Mouse (Mus musculus) lung, embryonic 15.5 days (tissue): ENCODE data around the gene Olfr177. TPM values are rescaled to one million over a fixed set of nuclear protein-coding genes. Genes with fewer than 3 reads are reported as not detected.

Experiments used
- ATAC-seq: fragments of 200-750 bp; cut with Nextera tagmentation; 2 replicates; pipeline ENCODE4 v1.8.0; 2017; ENCODE audit warnings: moderate number of reproducible peaks, borderline replicate concordance; ENCODE audit not compliant: low FRiP score, low TSS enrichment; ENCODE audit errors: extremely low read depth
- H3K27ac ChIP-seq: fragments of 300-500 bp; sonication (generic); 2 replicates; pipeline ENCODE4 v1.5.1; 2015; ENCODE audit warnings: moderate library complexity, mild to moderate bottlenecking, inconsistent platforms
- H3K27me3 ChIP-seq: fragments of 300-500 bp; sonication (generic); 2 replicates; pipeline ENCODE4 v1.6.1; 2015; ENCODE audit warnings: inconsistent platforms
- H3K36me3 ChIP-seq: fragments of 300-500 bp; sonication (generic); 2 replicates; pipeline ENCODE4 v1.6.1; 2015; ENCODE audit warnings: inconsistent platforms
- H3K4me1 ChIP-seq: fragments of 300-500 bp; sonication (generic); 2 replicates; pipeline ENCODE4 v1.6.1; 2015; ENCODE audit warnings: inconsistent platforms
- H3K4me2 ChIP-seq: fragments of 300-500 bp; sonication (generic); 2 replicates; pipeline ENCODE4 v1.6.1; 2015; ENCODE audit warnings: inconsistent platforms, mild to moderate bottlenecking, moderate library complexity
- H3K4me3 ChIP-seq: fragments of 300-500 bp; sonication (generic); 2 replicates; pipeline ENCODE4 v1.5.1; 2015; ENCODE audit warnings: mild to moderate bottlenecking, inconsistent platforms
- H3K9ac ChIP-seq: fragments of 300-500 bp; sonication (generic); 2 replicates; pipeline ENCODE4 v1.6.1; 2015; ENCODE audit warnings: inconsistent platforms
- H3K9me3 ChIP-seq: fragments of 300-500 bp; sonication (generic); 2 replicates; pipeline ENCODE4 v1.6.1; 2016; ENCODE audit warnings: inconsistent platforms
- WGBS: fragments of 180-500 bp; shearing (Covaris S2); methylation state at CpG from one replicate; pipeline ENCODE4 v1.1.7; 2015; 5-methylcytosine and 5-hydroxymethylcytosine counted together
- polyA plus RNA-seq: library from polyadenylated mRNA; unstranded; fragments of >200 nt; fragmentation: Nextera tagmentation; extraction: Ambion mirVana; gene quantifications from 2 replicates; pipeline ENCODE4 v1.2.1, GENCODE M21; 2015

The Olfr177 gene
- polyA plus RNA-seq, result not detected in 2 replicates

- WGBS, result 30% methylated on average over 1 of the region's 1 CpGs
- Histone ChIP-seq H3K4me2 (no peak within 1 kb of the TSS), H3K36me3 (no peaks in the 10 kb centered on the region), H3K4me3 (no peak within 1 kb of the TSS), H3K27me3 (no peaks in the 10 kb centered on the region), H3K4me1 (no peaks in the 10 kb centered on the region), H3K9ac (no peak within 1 kb of the TSS), H3K9me3 (no peaks in the 10 kb centered on the region), H3K27ac (no peak within 1 kb of the TSS)
- no peak for ATAC-seq
Measured at GRCm38 (mm10) chr16:58874668-58875067, at the start of gene Olfr177. Gene Olfr177 (minus strand): TSS chr16:58874768.

DNA sequence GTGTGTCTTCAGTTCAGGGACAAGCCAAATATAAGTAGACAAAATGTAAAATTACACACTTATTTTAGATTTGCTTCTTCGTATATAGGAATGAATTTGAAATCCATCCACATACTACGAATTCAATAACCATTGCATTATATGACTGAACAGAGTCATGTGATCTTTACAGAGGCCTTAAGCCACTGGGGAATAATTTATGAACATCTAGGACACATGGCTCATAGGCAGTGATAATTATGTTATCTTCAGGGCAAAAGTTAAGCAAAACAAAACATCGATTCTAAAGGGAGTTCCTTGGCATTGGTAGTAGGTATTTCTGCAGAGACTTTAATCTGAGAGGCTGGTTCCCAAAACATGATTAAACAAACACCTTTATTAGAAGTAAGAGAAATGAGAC lies 17.4 kb upstream of the Olfr177 start, which contains the start of gene Olfr178:
TSS of gene Olfr178 (minus strand) at position 101 of the 400 bp plus-strand sequence.
- 82% methylated on average over 3 of the region's 3 CpGs for WGBS
- no peak within 1 kb of the TSS for H3K9ac ChIP-seq
- no peak within 1 kb of the TSS for H3K27ac ChIP-seq
- no peak for ATAC-seq
- no peaks in the 10 kb centered on the region for H3K9me3 ChIP-seq
- no peak within 1 kb of the TSS for H3K4me2 ChIP-seq
- no peaks in the 10 kb centered on the region for H3K36me3 ChIP-seq
- H3K4me3 ChIP-seq, result no peak within 1 kb of the TSS
- H3K27me3 ChIP-seq, result no peaks in the 10 kb centered on the region
- H3K4me1 ChIP-seq, result no peaks in the 10 kb centered on the region

GRCm38 (mm10) chr16:58884416-58884815 lies 9.8 kb upstream of the Olfr177 start:
- H3K9ac ChIP-seq, result no peak overlapping the region
- no peak for ATAC-seq
- H3K4me3 ChIP-seq, result no peak overlapping the region
- H3K27ac ChIP-seq, result no peak overlapping the region
- H3K4me2 ChIP-seq, result no peak overlapping the region
- no peaks in the 10 kb centered on the region for H3K9me3 ChIP-seq
- H3K36me3 ChIP-seq, result no peaks in the 10 kb centered on the region
- H3K4me1 ChIP-seq, result no peaks in the 10 kb centered on the region
- no peaks in the 10 kb centered on the region for H3K27me3 ChIP-seq
- 93% methylated on average over 2 of the region's 2 CpGs for WGBS

DNA sequence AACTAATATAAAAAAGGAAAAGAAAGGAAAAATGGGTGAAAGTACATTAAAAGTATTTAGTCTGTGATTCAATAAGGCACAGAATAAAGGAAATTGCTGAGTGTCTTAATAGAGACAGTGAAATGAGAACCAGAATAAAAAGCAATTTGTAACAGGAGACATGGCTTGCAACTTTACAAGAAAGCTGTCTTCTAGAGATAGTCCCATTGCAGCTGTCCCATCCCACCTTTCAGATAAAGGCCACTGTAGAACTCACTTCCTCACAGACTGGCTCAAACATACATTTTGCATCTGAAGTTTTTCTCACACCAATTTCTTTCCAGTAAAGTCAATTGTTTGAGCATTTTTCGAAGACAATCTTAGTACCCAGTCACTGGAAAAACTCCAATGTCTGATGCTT lies 13.1 kb downstream of the Olfr177 start:
- WGBS, result 66% methylated on average over 1 of the region's 1 CpGs
- H3K4me2 ChIP-seq, result no peak overlapping the region
- no peak overlapping the region for H3K9ac ChIP-seq
- H3K27me3 ChIP-seq, result no peaks in the 10 kb centered on the region
- H3K36me3 ChIP-seq, result no peaks in the 10 kb centered on the region
- no peak overlapping the region for H3K27ac ChIP-seq
- no peak overlapping the region for H3K4me3 ChIP-seq
- H3K4me1 ChIP-seq, result no peaks in the 10 kb centered on the region
- no peak for ATAC-seq
- no peaks in the 10 kb centered on the region for H3K9me3 ChIP-seq

- H3K4me2 ChIP-seq, result no peak overlapping the region
- no peak overlapping the region for H3K4me3 ChIP-seq
- no peaks in the 10 kb centered on the region for H3K27me3 ChIP-seq
- H3K9ac ChIP-seq, result no peak overlapping the region
- WGBS, result 86% methylated on average over 2 of the region's 2 CpGs
- H3K9me3 ChIP-seq, result no peaks in the 10 kb centered on the region
- no peaks in the 10 kb centered on the region for H3K4me1 ChIP-seq
- ATAC-seq, result no peak
- H3K36me3 ChIP-seq, result no peaks in the 10 kb centered on the region
- H3K27ac ChIP-seq, result no peak overlapping the region
Measured at GRCm38 (mm10) chr16:58860032-58860737, 14.4 kb downstream of the Olfr177 start.

DNA sequence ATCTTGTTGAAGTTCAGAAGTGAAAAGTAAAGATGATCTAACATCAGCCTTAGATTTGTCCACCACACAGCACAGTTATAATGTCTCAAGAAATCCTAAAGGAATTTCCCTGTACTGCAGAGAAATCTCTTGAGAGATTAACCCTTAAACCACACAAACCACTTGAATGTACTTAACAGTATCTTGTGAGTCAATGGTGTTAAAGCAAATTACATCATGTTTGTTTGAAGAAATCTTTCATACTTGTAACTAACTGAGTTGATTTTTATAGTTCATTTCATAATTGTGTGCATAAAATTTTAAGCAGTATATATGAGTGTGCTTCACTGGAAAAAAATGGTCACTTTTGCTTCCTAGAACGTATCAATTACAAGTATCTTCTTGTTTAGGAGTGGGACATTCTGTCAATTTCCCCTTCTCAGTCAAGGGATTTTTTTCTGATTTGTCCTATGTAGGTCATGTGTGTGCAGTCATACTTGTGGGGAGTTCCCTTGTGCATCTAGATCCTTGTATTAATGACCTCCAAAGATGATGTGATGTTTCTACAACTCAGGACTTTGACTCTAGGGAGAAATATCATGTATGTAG lies 47.7 kb downstream of the Olfr177 start, which contains the start of gene Olfr175-ps1:
TSS of gene Olfr175-ps1 (minus strand) at position 51 of the 588 bp plus-strand sequence.
- no peaks in the 10 kb centered on the region for H3K27me3 ChIP-seq
- no peaks in the 10 kb centered on the region for H3K36me3 ChIP-seq
- H3K4me1 ChIP-seq, result no peaks in the 10 kb centered on the region
- no peak within 1 kb of the TSS for H3K9ac ChIP-seq
- H3K4me3 ChIP-seq, result no peak within 1 kb of the TSS
- H3K4me2 ChIP-seq, result no peak within 1 kb of the TSS
- ATAC-seq, result no peak
- no peak within 1 kb of the TSS for H3K27ac ChIP-seq
- WGBS, result 51% methylated on average over 1 of the region's 1 CpGs
- H3K9me3 ChIP-seq, result no peaks in the 10 kb centered on the region

Other genes starting within 250 kb of the Olfr177 start
- gene E330017A01Rik, start 236.0 kb downstream of the Olfr177 start, polyA plus RNA-seq, result not detected in 2 replicates
- 24.9 and 26.8 TPM in 2 replicates for gene Cpox, start 204.5 kb downstream of the Olfr177 start, polyA plus RNA-seq
- 0.24 TPM in 1 of 2 replicates, not detected in the other for gene Gpr15, start 155.7 kb downstream of the Olfr177 start, polyA plus RNA-seq
- 110 and 111 TPM in 2 replicates for gene Cldnd1, start 146.9 kb downstream of the Olfr177 start, polyA plus RNA-seq
- gene Olfr172, start 111.6 kb downstream of the Olfr177 start, polyA plus RNA-seq, result not detected in 2 replicates
- not detected in 2 replicates for gene Olfr173, start 74.5 kb downstream of the Olfr177 start, polyA plus RNA-seq
- not detected in 2 replicates for gene Olfr175-ps1, start 48.0 kb downstream of the Olfr177 start, polyA plus RNA-seq
- not detected in 2 replicates for gene Olfr178, start 17.3 kb upstream of the Olfr177 start, polyA plus RNA-seq
- gene Olfr181, start 54.0 kb upstream of the Olfr177 start, polyA plus RNA-seq, result not detected in 2 replicates
- not detected in 2 replicates for gene Olfr180, start 54.6 kb upstream of the Olfr177 start, polyA plus RNA-seq
- not detected in 2 replicates for gene Olfr183, start 120.6 kb upstream of the Olfr177 start, polyA plus RNA-seq
- gene Olfr186, start 155.5 kb upstream of the Olfr177 start, polyA plus RNA-seq, result not detected in 2 replicates
- not detected in 2 replicates for gene Olfr187, start 165.0 kb upstream of the Olfr177 start, polyA plus RNA-seq
- not detected in 2 replicates for gene Olfr190, start 203.2 kb upstream of the Olfr177 start, polyA plus RNA-seq
- gene Olfr191, start 215.1 kb upstream of the Olfr177 start, polyA plus RNA-seq, result not detected in 2 replicates
- not detected in 2 replicates for gene Olfr193, start 237.1 kb upstream of the Olfr177 start, polyA plus RNA-seq
- gene Olfr194, start 246.3 kb upstream of the Olfr177 start, polyA plus RNA-seq, result not detected in 2 replicates